Mouse (Mus musculus): ENCODE data around the gene A730009L09Rik.

GRCm38 (mm10) chr16:84476948-84477347 is 38.0 kb upstream of the A730009L09Rik start:
- TF ChIP-seq GATA1 (IDR thresholded peaks at IDR 0.05; ENCODE audit: low read length) = no peak
- TF ChIP-seq TAL1 (IDR thresholded peaks at IDR 0.05; ENCODE audit: low read length) = no peak

Measured in erythroblast, embryonic 14.5 days (primary cell).